ENCODE assay signal across 9 mouse cellular contexts in the genomic region with DNA sequence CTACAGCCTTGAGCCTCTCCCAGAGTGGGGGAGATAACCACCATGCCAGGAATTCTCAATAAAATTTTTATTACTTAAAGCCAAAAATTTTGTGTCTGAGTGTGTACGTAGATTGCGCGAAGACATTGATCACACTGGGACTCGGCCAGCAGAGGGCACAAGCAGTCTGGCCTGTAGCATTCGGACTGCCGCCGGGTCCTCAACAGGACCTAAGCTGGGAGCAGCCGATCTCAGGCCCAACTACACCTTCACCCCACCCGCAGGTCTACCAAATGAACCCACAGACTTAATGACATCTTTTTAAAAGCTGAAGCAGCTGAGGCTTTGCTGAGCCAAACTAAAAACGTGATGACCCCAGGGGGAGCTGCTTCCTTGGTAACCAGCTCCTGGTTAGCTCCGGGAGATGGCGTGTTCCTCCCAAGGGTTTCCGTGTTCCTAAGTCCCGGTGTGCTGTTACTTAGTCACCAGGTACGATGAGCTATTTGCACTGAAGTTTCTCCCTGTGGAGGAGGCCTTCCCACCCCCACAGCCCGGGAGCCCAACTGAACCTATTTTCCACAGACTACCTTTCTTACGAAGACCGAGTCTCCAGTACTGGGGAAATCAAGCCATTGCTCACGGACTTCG. TPM values are rescaled to one million over a fixed set of nuclear protein-coding genes. Genes with fewer than 3 reads are reported as not detected.
DNase-seq lines count a peak whose midpoint lies in the region; ATAC-seq and TF ChIP-seq lines count a peak whose summit lies in the region.
"Had no signal": no experiment of that assay in that cellular context is flagged by ENCODE, and none has a peak within 500 bp of the region (broad histone marks: within the 10 kb centered on the region; RNA-seq: fewer than 3 reads in every experiment).

No protein-coding gene starts in this region.

- DNase-seq in left cerebral cortex, adult 2 months (ENCODE audit: extremely low spot score in 1 of 2, low spot score in 2 of 2), result no peak
- no peak for DNase-seq in left cerebral cortex, adult 8-10 months (ENCODE audit: low spot score in 2 of 2)
- peak; percentile 51 for DNase-seq in adrenal gland, postnatal 10 days
- DNase-seq in forelimb bud, embryonic 11.5 days (ENCODE audit: low read depth, low spot score), result peak; percentile 30
- peak; percentile 67 for DNase-seq in liver
- DNase-seq in urinary bladder, postnatal 4 days (ENCODE audit: low spot score in 2 of 2), result no peak
- no peak for DNase-seq in left cerebral cortex, adult 11 months (ENCODE audit: low spot score)

- no peak overlapping the region for H3K4me3 ChIP-seq in left cerebral cortex, adult 2 months
- H3K4me3 ChIP-seq: midbrain, embryonic 12.5 days had no signal

- TF ChIP-seq CTCF in left cerebral cortex, adult 2 months (IDR thresholded peaks at IDR 0.05), result peak; percentile 51

- intact Hi-C loops in left cerebral cortex, adult 2 months (cut with DNase I), result no loop called here

- no peak overlapping the region for H3K27ac ChIP-seq in left cerebral cortex, adult 2 months
- H3K27ac ChIP-seq: midbrain, embryonic 12.5 days had no signal

- ATAC-seq in neutrophil, adult 5-6 weeks (ENCODE audit: extremely low read depth, insufficient number of reproducible peaks, low FRiP score, poor library complexity, severe bottlenecking), result peak; percentile 57

RNA-seq across cellular contexts. Expression of gene Phb2, which starts 4.8 kb away (rescaled TPM):
- 100 to 1,000 TPM; 115 to 120 TPM for total RNA-seq in left cerebral cortex, adult 2 months (2021)
- total RNA-seq in left cerebral cortex, adult 8-10 months (2022), result 100 to 1,000 TPM; 111 to 126 (median 116) TPM
- total RNA-seq in adrenal gland, postnatal 10 days (2021), result 100 to 1,000 TPM; 452 to 487 TPM
- 110 and 117 TPM in 2 replicates for total RNA-seq in neutrophil, adult 5-6 weeks (2017)

RNA-seq across cellular contexts. Expression of gene Emg1, which starts 5.0 kb away (rescaled TPM):
- 10 to 100 TPM; 47.4 to 50.9 TPM for total RNA-seq in left cerebral cortex, adult 2 months (2021)
- total RNA-seq in left cerebral cortex, adult 8-10 months (2022), result 10 to 100 TPM; 41.0 to 48.1 (median 43.4) TPM
- 10 to 100 TPM; 85.5 to 94.1 TPM for total RNA-seq in adrenal gland, postnatal 10 days (2021)
- total RNA-seq in neutrophil, adult 5-6 weeks (2017), result 89.3 and 107 TPM in 2 replicates

RNA-seq across cellular contexts. Expression of gene Ptpn6, which starts 21.5 kb away (rescaled TPM):
- 1 to 10 TPM; 3.3 to 4.0 TPM for total RNA-seq in left cerebral cortex, adult 2 months (2021)
- 10 to 100 TPM in 2 of 4 experiments, 1 to 10 TPM in 2; 2.3 to 15.0 (median 7.9) TPM for total RNA-seq in left cerebral cortex, adult 8-10 months (2022)
- 10 to 100 TPM; 13.0 to 13.5 TPM for total RNA-seq in adrenal gland, postnatal 10 days (2021)
- total RNA-seq in neutrophil, adult 5-6 weeks (2017), result 1,943 and 2,202 TPM in 2 replicates

RNA-seq across cellular contexts. Expression of gene Grcc10, which starts 24.2 kb away (rescaled TPM):
- total RNA-seq in left cerebral cortex, adult 2 months (2021), result 100 to 1,000 TPM; 298 to 309 TPM
- total RNA-seq in left cerebral cortex, adult 8-10 months (2022), result 100 to 1,000 TPM; 301 to 323 (median 310) TPM
- total RNA-seq in adrenal gland, postnatal 10 days (2021), result 100 to 1,000 TPM; 321 to 324 TPM
- total RNA-seq in neutrophil, adult 5-6 weeks (2017), result 161 and 171 TPM in 2 replicates

RNA-seq across cellular contexts. Expression of gene Gm45234, which starts 38.8 kb away (rescaled TPM):
- not detected for total RNA-seq in left cerebral cortex, adult 2 months (2021)
- total RNA-seq in left cerebral cortex, adult 8-10 months (2022), result not detected
- total RNA-seq in adrenal gland, postnatal 10 days (2021), result 1 to 10 TPM in 1 of 2 experiments, not detected in 1; 1.1 TPM
- 0.74 TPM in 1 of 2 replicates, not detected in the other for total RNA-seq in neutrophil, adult 5-6 weeks (2017)

Comparison
In these comparisons a context has a peak if more than half of its experiments do, and no peak if none do; other contexts are left out.
1. DNase-seq: peak in adrenal gland, postnatal 10 days (single experiment), forelimb bud, embryonic 11.5 days (single experiment) and liver (single experiment); none in left cerebral cortex, adult 2 months (0 of 2), left cerebral cortex, adult 8-10 months (0 of 2), urinary bladder, postnatal 4 days (0 of 2) and left cerebral cortex, adult 11 months (single experiment).
2. RNA of gene Ptpn6, which starts 21.5 kb away (total RNA-seq): 1,943 to 2,202 TPM in neutrophil, adult 5-6 weeks; 13.0 to 13.5 TPM in adrenal gland, postnatal 10 days, 2.3 to 15.0 TPM in left cerebral cortex, adult 8-10 months and 3.3 to 4.0 TPM in left cerebral cortex, adult 2 months; every median in the first group is over 100 times any median in the second.